Mouse (Mus musculus) cerebellum, adult 2 months (tissue): ENCODE data around the gene Wnt9b.

Experiments used
- CTCF ChIP-seq: fragments of 200-500 bp; IDR thresholded peaks from 2 replicates; pipeline ENCODE4 v1.5.1; 2011; ENCODE audit warnings: low read depth, mild to moderate bottlenecking, control low read depth, low read length, moderate library complexity, borderline replicate concordance; ENCODE audit not compliant: insufficient read depth
- POLR2A ChIP-seq: fragments of 200-500 bp; IDR thresholded peaks from 2 replicates; pipeline ENCODE4 v1.6.1; 2011; ENCODE audit warnings: low read length, control low read depth, borderline replicate concordance; ENCODE audit not compliant: insufficient read depth

DNA sequence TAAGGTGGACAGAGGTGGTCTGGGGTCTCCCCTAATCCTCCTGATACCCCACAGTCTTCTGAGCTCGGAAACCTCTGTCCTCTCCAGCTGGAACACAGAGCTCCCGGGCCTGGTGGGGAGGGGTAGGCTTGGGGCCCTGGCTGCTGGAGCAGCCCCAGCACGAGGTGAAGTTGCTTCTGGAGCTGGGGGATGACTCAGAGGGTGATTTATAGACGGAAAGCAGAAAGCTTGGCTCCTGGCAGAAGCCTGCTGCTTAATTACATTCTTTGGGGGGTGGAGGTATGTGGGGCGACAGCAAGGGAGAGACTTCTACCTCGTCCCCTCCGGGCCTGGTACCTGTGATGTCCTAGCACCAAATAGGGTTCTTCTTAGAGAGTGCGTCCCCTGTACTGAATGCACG is 30.5 kb upstream of the Wnt9b start:
- TF ChIP-seq POLR2A (no peak), CTCF (no peak)
